ENCODE assay signal across 11 mouse cellular contexts in the genomic region with DNA sequence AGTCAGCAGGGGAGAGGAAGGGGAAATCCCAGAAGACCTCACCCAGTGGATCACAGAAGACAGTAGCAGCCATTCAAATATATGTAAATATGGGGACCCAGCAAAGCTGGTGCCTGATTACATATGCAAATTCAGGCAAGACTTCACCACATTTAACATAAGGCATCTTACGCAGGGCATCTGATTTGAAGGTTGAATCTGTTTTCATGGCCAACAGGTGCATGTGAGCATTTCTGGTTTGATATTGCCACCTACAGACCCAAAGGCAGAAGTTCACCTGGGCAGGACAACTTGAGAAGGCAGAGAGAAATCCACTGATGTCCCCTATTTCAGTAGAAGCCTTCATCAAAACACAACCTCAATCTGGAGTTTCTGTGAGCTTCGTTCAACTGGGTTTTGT. TPM values are rescaled to one million over a fixed set of nuclear protein-coding genes. Genes with fewer than 3 reads are reported as not detected.
DNase-seq lines count a peak whose midpoint lies in the region; ATAC-seq and TF ChIP-seq lines count a peak whose summit lies in the region.
"Had no signal": no experiment of that assay in that cellular context is flagged by ENCODE, and none has a peak within 500 bp of the region (broad histone marks: within the 10 kb centered on the region; RNA-seq: fewer than 3 reads in every experiment).

No protein-coding gene starts in this region.

- H3K4me3 ChIP-seq in liver, postnatal 0 days (ENCODE audit: low read depth, low read length), result no peak overlapping the region
- no peak overlapping the region for H3K4me3 ChIP-seq in liver, embryonic 11.5 days (ENCODE audit: low read depth, low read length)
- H3K4me3 ChIP-seq in intestine, embryonic 15.5 days (replicated peaks), result no peak overlapping the region
- H3K4me3 ChIP-seq: embryonic facial prominence, embryonic 12.5 days; stomach, embryonic 15.5 days had no signal

- no peaks in the 10 kb centered on the region for H3K4me1 ChIP-seq in liver, postnatal 0 days (ENCODE audit: insufficient read depth)
- no peaks in the 10 kb centered on the region for H3K4me1 ChIP-seq in liver, embryonic 11.5 days (replicated peaks; ENCODE audit: control insufficient read depth, insufficient read depth, low read length)
- H3K4me1 ChIP-seq in intestine, embryonic 15.5 days (replicated peaks), result no peaks in the 10 kb centered on the region
- H3K4me1 ChIP-seq: embryonic facial prominence, embryonic 12.5 days; stomach, embryonic 15.5 days had no signal

- peak; percentile 1 to 39 for DNase-seq in frontal cortex, adult 2 months (ENCODE audit: extremely low spot score in 1 of 2, low spot score in 1 of 2)
- DNase-seq in liver, postnatal 0 days, result no peak
- DNase-seq in liver, embryonic 11.5 days (ENCODE audit: low spot score), result no peak
- peak; percentile 28 for DNase-seq in ES-CJ7 (ENCODE audit: low read depth, low spot score)
- peak; percentile 62 for DNase-seq in splenic B cell, adult 2 months (ENCODE audit: low read depth, low spot score)
- no peak for DNase-seq in urinary bladder, postnatal 25 days (ENCODE audit: low spot score)
- DNase-seq: left cerebral cortex, postnatal 4 days had no signal

- 59% methylated on average over 2 of the region's 2 CpGs for WGBS in liver, postnatal 0 days (ENCODE audit: insufficient replicate concordance)
- WGBS in liver, embryonic 11.5 days, result 44% methylated on average over 2 of the region's 2 CpGs
- WGBS in intestine, embryonic 15.5 days, result 54% methylated on average over 2 of the region's 2 CpGs

- no peak overlapping the region for H3K9ac ChIP-seq in liver, postnatal 0 days (replicated peaks)
- no peak overlapping the region for H3K9ac ChIP-seq in liver, embryonic 11.5 days (ENCODE audit: low read depth, low read length)
- H3K9ac ChIP-seq in intestine, embryonic 15.5 days, result no peak overlapping the region
- H3K9ac ChIP-seq: embryonic facial prominence, embryonic 12.5 days; stomach, embryonic 15.5 days had no signal

- H3K27ac ChIP-seq in liver, postnatal 0 days (ENCODE audit: low read depth), result no peak overlapping the region
- H3K27ac ChIP-seq in liver, embryonic 11.5 days (ENCODE audit: low read depth, low read length), result no peak overlapping the region
- H3K27ac ChIP-seq in intestine, embryonic 15.5 days, result no peak overlapping the region
- H3K27ac ChIP-seq: embryonic facial prominence, embryonic 12.5 days; stomach, embryonic 15.5 days had no signal

- TF ChIP-seq CTCF in liver, postnatal 0 days (IDR thresholded peaks at IDR 0.05; ENCODE audit: low read depth), result peak; percentile 43

- TF ChIP-seq EP300 in liver, postnatal 0 days (IDR thresholded peaks at IDR 0.05; ENCODE audit: low read depth), result no peak

- no peaks in the 10 kb centered on the region for H3K36me3 ChIP-seq in liver, postnatal 0 days (replicated peaks; ENCODE audit: insufficient read depth, low read length)
- no peaks in the 10 kb centered on the region for H3K36me3 ChIP-seq in liver, embryonic 11.5 days (ENCODE audit: control insufficient read depth, insufficient read depth, low read length)
- no peaks in the 10 kb centered on the region for H3K36me3 ChIP-seq in splenic B cell, adult 2 months (ENCODE audit: control insufficient read depth, insufficient read depth, low read length, poor library complexity, severe bottlenecking)
- H3K36me3 ChIP-seq in intestine, embryonic 15.5 days, result no peaks in the 10 kb centered on the region
- H3K36me3 ChIP-seq: embryonic facial prominence, embryonic 12.5 days; stomach, embryonic 15.5 days had no signal

- no peaks in the 10 kb centered on the region for H3K9me3 ChIP-seq in liver, postnatal 0 days (ENCODE audit: low read length)
- no peaks in the 10 kb centered on the region for H3K9me3 ChIP-seq in liver, embryonic 11.5 days (ENCODE audit: control insufficient read depth, low read length)
- no peaks in the 10 kb centered on the region for H3K9me3 ChIP-seq in intestine, embryonic 15.5 days
- H3K9me3 ChIP-seq: embryonic facial prominence, embryonic 12.5 days; stomach, embryonic 15.5 days had no signal

- H3K4me2 ChIP-seq in liver, postnatal 0 days (ENCODE audit: low read depth, low read length), result no peak overlapping the region
- H3K4me2 ChIP-seq in liver, embryonic 11.5 days, result no peak overlapping the region
- H3K4me2 ChIP-seq in intestine, embryonic 15.5 days (replicated peaks), result no peak overlapping the region
- H3K4me2 ChIP-seq: embryonic facial prominence, embryonic 12.5 days; stomach, embryonic 15.5 days had no signal

- no peak for ATAC-seq in frontal cortex, adult (ENCODE audit: low TSS enrichment)
- ATAC-seq in liver, postnatal 0 days, result no peak
- no peak for ATAC-seq in liver, embryonic 11.5 days (replicated peaks; ENCODE audit: low FRiP score)
- ATAC-seq in intestine, embryonic 15.5 days, result no peak

- no peaks in the 10 kb centered on the region for H3K27me3 ChIP-seq in liver, postnatal 0 days (ENCODE audit: insufficient read depth, low read length)
- no peaks in the 10 kb centered on the region for H3K27me3 ChIP-seq in liver, embryonic 11.5 days (replicated peaks; ENCODE audit: control insufficient read depth, insufficient read depth, low read length)
- no peaks in the 10 kb centered on the region for H3K27me3 ChIP-seq in splenic B cell, adult 2 months (ENCODE audit: control insufficient read depth, insufficient read depth, low read length, poor library complexity, severe bottlenecking)
- no peaks in the 10 kb centered on the region for H3K27me3 ChIP-seq in intestine, embryonic 15.5 days (replicated peaks)
- H3K27me3 ChIP-seq: embryonic facial prominence, embryonic 12.5 days; stomach, embryonic 15.5 days had no signal

RNA-seq across cellular contexts. Expression of a gene that starts 48.8 kb away (rescaled TPM):
- not detected in 2 replicates for polyA plus RNA-seq in frontal cortex, adult 2 months (2012; rRNA removed)
- polyA plus RNA-seq in liver, postnatal 0 days (2015; fragmentation: Nextera tagmentation; extraction: Ambion mirVana), result not detected in 2 replicates
- not detected in 2 replicates for polyA plus RNA-seq in liver, embryonic 11.5 days (2014; fragmentation: Nextera tagmentation; extraction: Ambion mirVana)
- not detected in 2 replicates for polyA plus RNA-seq in intestine, embryonic 15.5 days (2015; fragmentation: Nextera tagmentation; extraction: Ambion mirVana)
- polyA plus RNA-seq: embryonic facial prominence, embryonic 12.5 days; stomach, embryonic 15.5 days had no signal

Comparison
In these comparisons a context has a peak if more than half of its experiments do, and no peak if none do; other contexts are left out.
1. DNase-seq: peak in frontal cortex, adult 2 months (2 of 2), ES-CJ7 (single experiment) and splenic B cell, adult 2 months (single experiment); none in liver, postnatal 0 days (single experiment), liver, embryonic 11.5 days (single experiment) and urinary bladder, postnatal 25 days (single experiment).